Mouse (Mus musculus) thymus, postnatal 4 days (tissue): Measurements from ENCODE around the gene Ccdc81.

ENCODE experiments used
- DNase-seq: peaks from one replicate; pipeline ENCODE4 v3.0.0; 2021

Ccdc81 gene

DNA sequence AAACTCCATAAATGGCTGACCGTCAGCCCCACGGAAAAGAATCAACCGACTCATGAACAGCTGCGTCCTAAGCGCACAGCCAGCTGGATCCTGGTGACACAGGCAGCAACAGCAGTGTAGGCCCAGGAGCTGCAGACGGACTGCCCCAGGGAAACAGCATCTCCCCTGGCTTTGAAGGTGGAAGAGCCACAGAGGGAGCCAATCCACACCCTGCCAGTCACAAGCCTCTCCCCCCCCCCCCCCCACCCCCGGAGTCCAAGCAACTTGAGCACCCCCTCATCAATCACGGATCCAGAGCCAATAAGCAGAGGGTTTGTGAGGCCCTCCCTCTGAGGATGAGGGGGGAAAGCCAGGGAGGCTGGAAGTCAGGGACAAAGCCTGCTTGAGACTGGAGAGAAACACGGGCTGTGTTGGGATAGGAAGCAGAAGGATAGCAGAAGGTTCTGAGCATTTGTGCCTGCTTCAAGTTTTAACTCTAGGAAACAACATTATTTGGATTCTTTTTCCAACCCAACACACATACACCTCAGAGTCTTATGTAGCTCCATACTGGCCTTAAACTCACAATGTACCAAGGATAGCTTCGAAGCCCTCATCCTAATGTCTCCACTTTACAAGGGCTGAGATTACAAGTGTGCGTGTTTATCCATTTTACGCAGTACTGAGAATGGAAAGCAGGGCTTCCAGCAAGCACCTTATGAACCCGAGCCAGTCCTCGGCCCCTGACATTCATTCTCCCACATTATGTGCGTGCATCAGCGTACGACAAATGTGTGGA, 46.8 kb downstream of the Ccdc81 start:
- DNase-seq: no peak

DNA sequence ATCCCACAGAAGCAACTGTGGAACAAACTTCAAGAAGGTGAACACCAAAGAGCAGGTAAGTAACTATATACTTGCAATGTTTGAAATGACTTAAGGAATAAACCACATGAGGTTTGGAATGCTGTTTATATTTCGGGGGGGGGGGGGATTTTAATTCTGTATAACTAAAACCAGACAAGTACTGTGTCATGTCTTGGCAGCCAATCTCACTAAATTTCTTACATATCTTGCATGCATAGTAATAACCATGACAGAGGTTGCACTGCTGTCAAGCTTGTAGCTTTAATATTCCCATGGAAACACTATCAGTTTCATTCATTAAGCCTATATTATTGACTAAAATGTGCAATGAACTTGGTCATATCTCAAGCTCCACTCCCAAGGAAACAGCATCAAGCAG, 48.2 kb downstream of the Ccdc81 start:
- no peak for DNase-seq

DNA sequence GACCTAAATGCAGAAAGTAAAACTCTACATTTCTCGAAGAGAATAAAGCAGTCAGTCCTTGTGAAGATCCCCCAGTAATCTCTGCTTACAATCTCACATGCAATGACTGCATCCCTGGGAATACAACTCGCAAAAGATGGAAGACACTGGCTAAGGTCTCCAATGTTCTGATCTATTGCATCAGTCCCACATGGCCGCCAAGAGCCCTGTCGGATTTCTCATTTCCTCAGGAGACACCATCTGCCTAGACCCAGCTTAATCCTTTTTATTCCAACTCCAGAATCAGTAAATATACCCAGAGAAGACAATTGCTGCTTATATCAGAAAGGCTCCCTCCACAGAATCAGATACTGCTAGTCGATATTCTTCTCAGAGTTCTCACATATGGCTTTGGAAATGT, 50.3 kb downstream of the Ccdc81 start:
- DNase-seq: no peak

DNA sequence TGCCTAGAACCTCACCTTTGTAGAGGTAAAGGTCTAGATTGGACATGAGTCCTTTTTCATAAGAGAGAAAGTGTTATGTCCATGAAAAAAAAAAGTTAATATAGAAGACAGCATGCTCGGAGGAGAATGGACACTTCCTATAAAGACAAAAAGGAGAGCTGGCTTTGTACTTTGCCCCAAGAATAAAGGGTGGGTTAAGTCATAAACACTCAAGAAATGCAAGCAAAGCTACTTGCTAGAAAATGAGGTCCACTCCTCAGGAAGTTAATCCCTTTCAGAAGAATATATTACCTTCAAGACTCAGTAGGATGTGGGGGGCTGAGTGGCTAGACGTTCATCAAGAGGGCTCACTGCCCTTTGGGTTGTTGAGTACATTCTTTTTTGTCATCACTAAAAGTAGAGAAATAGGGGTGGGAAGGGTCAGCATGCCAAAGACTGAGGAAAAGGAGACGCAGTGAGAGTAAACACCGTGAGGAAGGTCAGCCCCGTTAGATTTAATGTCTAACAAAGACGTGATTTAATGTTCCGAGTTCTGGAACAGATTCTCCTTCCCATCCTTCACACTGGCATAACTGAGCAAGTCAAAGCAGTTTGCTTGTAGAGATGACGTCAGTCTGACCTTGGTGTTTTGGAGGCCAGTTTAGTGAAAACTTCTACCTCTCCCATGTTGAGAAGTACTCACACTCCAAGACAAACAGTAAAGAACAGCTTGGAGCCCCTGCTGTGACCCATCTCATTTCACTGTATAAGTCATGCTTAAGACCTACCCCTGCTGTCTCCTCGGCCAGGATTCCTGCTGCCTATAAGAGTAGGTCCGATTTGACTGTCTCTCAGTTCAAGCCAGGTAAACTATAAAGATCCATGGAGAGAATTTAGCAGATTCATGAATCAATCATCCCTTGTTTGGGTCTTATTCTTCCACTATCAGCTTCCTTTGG, 51.0 kb downstream of the Ccdc81 start:
- no peak for DNase-seq

DNA sequence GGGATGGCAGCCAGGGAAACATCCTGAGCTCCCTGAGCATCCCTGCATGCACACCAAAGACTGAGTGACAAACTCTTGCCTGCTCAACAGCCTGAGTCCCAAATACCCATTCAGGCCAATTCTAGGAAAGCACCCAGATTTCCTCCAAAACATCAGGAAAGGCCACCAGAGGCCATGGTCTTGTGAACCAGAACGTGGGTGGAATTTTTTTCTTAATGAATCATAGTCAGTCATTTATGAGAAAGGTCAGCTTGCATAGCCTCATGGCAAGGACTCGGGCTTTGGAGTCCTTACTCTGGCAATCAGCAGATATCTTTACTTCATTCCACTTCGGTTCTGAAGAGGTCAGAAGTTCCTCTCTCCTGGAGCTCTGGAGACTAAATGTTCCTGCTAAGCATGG, 52.9 kb downstream of the Ccdc81 start:
- DNase-seq: no peak

DNA sequence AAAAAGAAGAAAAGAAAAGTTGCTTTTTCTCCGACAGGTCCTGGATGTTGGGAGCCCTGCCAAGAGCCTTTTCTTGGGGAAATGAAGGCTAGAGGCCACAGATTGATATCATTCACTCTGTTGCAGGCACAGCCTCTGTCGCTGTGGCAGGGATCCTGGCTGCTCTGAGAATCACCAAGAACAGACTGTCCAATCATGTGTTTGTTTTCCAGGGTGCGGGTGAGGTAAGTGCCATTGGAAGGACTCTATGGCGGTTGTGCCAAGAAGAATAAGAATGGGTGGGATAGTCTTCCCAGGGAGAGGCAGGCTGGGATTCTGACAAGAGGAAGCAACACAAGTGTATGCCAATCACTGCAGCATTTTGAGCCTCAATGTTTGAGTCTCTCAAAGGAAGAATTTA, 57.8 kb downstream of the Ccdc81 start:
- no peak for DNase-seq

DNA sequence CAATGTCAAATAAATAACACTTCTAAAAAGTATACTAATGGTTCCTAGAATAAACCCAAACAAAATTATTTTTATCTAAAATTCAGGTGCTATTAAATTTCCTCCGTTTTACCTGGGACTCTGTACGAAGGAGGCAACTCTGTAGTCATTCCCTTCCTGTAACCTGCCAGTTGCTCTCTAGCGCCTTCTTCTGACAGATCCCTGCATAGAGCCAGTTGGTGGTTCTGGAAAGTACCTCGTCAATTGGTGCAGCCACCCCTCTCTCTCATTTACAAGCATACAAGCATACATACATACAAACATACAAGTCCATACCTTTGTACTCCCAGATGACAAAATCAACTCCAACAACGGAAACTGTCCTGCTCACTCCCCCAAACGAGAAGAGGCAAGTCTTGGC, 59.9 kb downstream of the Ccdc81 start:
- peak; percentile 59 for DNase-seq

DNA sequence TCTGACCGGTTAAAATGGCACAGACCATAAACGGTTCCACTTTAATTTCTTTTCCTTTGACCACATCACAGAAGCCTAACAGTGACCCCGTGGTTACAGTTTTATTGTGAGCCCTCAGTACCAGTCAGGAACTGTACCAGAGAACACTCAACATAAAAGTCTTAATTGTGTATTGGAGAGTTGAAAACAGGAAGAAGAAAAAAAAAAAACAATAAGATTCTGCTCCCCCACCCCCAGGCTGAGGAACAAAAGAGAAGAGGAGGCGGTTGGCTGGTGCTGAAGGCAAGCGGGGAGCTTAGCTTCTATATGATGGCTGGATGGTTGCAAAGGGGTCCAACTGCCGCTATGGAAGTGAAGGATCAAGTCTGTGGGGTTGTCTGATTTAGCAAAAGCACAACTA, 60.3 kb downstream of the Ccdc81 start:
- no peak for DNase-seq

DNA sequence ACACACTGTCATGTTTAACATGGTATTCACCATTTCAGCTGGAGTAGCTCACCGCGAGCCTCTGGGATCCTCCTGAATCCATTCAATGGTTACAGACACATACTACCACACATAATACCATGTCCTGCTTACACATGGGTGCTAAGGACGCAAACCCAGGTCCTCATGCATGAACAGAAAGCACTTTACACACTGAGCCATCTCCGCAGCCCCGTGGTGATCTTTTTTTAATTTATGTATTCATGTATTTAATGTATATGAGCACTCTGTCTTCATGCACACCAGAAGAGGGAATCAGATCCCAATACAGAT, 61.1 kb downstream of the Ccdc81 start:
- no peak for DNase-seq

DNA sequence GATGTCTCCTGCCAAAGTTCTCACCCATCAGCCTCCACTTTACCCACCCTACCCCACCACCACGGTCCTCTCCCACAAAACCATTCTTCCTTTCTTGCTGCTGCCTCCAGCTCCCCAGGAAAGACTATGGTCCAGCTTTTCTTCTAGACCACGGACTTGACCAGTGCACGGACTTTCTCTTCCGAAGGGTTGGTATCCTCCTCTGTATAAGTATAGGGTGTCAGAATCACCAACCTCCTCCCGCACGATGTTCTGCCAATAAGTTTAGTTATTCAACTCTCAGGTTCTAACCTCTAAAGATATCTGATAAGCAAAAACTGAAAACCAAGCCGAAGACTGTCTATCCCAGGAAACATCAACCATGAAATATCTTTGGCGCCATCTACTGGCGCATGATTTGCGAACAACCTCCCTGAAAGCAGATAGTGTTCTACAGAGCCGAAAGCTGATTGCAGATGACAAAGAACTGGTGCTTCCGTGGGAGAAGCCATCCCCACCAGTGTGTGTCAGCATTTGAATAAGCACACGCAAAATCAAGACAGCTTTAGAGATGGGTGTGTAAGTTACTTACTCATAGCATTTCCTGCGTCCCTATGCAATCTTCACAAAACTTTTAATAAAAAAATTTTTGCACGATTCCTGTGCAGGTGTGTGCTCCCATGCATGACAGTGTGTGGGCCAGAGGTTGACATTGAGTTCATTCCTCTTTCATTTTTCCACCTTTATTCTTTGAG, 61.6 kb downstream of the Ccdc81 start:
- peak; percentile 78 for DNase-seq

DNA sequence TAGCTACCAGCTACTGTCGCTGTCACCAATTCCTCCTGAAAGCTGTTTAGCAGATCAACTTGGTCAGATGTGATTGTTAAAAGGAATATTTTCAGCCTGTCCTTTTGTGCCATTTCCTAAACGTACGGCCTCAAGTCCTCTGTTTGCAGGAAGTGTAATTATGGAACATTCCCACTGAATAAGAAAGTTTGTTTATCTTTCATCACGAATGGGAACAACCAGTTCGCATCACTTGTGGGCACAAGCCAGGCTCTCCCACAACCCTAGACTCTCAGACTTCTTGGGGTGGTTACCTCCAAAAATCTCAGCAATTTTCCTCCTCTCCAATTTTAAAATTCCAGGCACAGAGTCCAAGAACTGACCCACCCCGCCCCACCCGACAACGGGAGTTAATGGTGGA, 63.7 kb downstream of the Ccdc81 start:
- no peak for DNase-seq

DNA sequence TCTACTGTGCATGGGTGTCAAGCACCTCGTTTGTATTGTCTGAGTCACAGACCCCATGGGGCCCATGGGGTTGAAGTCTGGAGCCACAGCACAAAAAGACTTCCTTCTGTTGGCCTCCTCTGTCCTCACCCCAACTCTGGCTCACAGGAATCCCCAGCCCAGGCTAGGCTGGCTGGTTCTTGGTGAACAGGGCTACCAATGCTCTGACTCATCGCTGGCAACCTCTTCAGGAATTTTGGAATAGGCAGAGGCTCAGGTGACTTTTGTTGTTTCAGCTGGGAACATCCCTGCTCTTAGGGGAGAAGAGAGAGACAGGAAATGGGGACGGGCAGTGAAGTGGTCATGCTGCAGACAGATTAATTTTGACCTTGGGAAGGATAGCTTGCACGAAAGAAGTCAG, 65.6 kb downstream of the Ccdc81 start:
- DNase-seq: no peak

DNA sequence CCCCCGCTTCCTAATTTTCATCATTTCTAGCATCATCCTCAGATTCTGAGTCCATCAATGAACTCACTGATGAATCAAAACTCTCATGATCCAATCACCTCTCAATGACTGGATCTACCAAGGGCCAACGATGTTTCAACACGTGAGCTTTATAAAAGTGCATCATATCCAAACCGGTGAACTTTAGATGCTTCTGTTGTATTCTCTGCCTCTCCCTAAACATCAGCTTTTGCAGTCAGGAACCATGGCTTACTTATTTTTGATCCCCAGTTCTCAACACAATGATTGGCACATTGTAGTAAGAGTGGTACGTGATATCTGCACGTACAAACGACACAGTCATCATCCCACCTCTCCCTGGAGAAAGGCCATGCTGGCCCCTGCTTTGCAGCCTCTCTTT, 66.8 kb downstream of the Ccdc81 start:
- no peak for DNase-seq

DNA sequence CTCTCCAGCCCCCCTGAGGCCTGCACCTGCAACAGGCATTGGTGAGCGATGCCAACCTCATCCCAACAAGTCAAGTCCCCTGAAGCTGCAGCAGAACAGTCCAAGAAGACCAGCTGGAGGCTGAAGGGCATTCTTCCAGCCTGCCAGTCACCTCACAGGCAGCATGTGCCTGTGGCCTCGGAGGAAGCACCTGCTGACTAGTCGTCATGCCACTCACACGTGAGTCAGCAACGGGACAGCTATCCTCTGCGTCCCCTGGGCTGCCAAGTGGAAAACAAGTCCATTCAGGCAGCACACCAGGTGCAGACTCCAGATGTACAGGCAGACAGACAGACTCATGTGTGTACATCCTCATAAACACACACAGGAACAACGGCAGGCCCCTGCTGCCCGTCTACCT, 67.9 kb downstream of the Ccdc81 start:
- DNase-seq: no peak

DNA sequence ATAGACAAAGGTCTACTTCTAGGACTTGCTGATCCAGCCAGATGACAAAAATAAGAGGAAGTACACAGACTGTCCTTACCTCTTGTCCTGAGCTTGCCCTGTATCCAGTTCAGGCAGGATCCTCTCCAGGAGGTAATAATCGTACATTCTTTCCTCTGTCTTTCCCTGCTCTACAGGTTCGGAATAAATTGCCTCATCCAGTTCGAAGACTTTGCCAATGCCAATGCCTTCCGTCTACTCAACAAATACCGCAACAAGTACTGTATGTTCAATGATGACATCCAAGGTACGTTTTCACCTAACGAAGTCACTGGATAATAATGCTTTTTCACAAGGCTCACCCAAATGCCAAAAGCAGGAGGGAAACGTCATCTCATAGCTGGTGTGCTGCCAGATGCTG, 69.9 kb downstream of the Ccdc81 start:
- no peak for DNase-seq

DNA sequence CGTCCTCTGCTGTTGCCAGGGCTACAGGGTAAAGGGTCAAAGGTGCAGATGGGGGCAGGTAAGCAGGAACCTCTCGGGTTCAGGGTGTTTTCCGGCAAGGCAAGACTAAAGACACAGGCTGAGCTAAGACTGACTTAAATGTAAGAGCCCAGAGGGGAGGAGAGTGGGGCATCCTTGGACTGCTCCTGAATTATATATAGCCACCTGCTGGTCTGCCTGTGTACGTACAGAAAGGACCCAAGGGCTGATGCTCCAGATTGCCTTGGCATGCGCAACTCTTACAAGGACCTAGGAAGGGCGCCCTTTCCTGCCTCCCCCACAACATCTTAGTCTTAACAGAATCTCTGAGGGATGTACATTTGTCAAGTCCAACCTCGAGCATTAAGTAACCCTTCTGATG, 74.2 kb downstream of the Ccdc81 start:
- no peak for DNase-seq

DNA sequence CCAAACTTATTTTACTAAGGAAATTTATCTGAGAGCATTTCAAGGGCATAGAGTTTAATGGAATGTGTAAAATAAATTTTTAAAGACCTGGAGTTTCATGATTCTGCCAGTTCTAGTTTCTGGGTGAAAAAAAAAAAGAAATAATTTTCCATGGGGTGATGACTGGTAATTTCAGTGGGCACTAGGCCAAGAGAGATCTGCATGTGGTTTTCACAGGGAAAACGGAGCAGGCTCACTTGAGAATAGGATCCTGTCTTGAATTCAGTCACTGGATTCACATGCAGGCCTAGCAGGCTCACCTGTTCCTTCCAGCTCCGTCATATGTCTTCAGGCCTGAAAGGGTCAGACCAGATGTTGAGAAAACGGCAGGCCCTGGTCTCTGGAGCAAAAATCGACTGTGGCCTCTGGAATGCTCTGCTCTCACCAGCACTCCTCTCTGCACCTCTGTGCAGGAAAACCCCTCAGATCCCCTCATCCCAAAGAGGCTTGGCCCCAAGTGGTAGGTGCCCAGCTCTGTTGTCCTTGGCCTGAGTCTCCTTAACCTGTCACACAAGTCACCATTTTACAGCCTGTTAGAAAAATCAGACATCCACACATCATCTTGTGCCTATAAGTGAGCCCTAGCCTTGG, 74.9 kb downstream of the Ccdc81 start:
- DNase-seq: no peak
